Mouse (Mus musculus) hindlimb bud, embryonic 11.5 days (tissue): ENCODE measurements at regions not wholly inside any gene's neighbourhood (a gene's known extent, or its start where the extent isn't known, plus 50 kb on each side); places are given as distances from the start of the nearest gene placed in this dataset.
A peak's percentile ranks its signal among the peaks of the same experiment; 100 is the strongest.

Experiments used
- DNase-seq: peaks from one replicate; pipeline ENCODE4 v3.0.0-alpha.2; 2012; ENCODE audit warnings: low read depth, low spot score; ENCODE audit errors: extremely low spot score

DNA sequence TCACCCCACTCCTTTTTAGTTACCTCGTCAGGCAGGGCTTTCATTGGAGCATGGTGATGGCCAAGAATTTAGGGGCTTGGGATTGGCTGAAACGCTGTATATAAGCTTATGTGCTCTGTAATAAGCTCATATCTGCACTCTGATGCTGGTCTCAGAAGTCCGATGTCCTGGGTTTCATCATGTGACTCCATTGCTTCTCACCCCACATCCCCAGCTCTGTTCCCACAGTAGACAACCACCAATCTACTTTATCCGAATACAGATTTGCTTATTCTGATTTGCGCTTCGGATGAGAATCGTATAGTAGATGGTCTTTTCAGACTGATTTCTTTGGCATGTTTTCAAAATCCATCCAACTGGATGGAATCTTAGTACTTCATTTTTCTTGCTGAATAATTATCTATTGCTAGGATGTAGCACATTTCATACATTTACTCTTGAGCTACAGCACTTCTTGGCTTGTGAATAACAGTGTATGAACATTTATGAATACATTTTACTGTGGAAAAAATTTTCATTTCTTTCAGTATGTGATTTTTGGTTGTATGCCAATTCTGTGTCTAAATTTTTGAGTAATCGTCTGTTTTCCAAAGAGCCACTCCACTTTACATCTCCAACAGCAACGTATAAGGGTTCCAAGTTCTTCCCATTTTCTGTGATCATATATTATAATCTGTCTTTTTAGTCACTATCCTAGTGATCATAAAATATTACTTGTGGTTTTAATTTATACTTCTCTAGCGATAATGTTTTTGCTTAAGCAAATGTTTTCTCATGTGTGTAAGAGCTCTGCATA is 185.7 kb downstream of the Hace1 start:
- no peak for DNase-seq

DNA sequence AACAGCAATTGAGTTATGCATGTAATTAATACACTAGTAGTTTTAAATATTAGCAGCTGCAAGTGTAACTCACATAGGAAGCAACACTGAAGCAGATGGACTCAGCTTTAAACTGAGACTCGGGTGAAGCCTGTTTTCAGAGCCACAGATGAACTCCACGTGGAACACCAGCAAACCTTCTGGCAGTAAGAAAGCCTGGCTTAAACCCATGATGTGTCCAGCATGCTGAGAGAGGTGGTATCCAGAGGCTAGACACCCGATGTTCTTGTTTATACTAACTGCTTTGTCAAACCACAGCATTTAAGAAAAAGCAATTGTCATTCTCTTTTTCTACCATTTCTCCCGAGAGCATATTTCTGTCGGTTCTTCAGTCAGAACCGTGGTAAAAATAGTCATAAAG is 202.1 kb downstream of the Hace1 start:
- no peak for DNase-seq

DNA sequence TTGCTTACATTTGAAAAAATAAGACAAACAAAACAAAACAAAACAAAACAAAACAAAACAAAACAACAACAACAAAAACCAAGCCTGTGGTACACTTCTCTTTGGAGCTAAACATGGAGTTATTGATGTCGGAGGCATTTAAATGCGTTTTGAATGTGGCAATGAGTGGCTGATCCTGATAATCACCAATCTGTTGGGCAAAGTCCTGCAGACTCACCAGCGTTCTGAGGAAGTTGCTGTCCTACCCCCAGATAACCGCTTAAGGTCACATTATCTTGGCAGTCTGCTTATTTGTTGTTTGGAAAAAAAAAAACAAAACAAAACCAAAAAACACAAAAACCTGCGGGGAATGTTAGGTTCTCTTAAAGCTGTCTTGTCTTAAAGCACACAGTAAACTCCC is 205.4 kb downstream of the Hace1 start:
- DNase-seq: no peak

DNA sequence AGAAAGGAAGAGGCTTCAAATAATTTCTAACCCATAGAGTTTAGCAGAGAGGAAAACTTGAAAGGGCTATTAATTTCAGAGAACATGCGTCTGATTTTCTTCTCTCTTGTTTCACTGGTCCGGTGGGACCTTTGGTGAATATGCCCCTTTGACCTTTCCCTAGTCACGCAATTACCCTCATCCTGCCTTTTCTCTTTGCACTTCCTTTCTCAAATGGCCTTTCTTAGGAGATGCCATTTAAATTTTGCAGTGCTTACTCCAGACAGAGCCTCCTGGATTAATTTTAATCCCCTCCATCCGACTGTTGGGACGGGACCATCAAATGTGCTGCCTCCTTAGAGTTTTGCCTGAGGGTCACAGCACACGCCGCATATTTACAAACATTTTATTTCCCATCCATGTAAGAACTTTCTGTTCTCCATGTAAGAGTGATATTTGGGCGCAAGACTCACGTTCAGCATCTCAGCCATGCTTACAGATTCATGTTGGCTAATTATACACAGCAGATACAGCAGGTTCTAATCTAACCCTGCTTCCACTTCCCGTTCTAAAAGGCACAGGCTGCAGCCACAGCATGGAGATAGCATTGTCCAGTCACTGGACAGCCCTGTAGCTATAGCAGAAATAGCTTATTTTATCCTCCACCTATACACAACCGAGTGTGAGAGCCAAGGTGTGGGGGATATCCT is 206.0 kb downstream of the Hace1 start:
- peak; percentile 71 for DNase-seq

- DNase-seq: peak; percentile 82
These were observed 206.5 kb downstream of the Hace1 start for GRCm38 (mm10) chr10:45784150-45784479.

- DNase-seq: no peak
These were observed 206.9 kb downstream of the Hace1 start for GRCm38 (mm10) chr10:45784575-45784974.

- no peak for DNase-seq
These were observed 210.7 kb downstream of the Hace1 start for GRCm38 (mm10) chr10:45788356-45788755.

GRCm38 (mm10) chr10:45795582-45795981 is 218.0 kb downstream of the Hace1 start:
- DNase-seq: no peak

- peak; percentile 81 for DNase-seq
These were observed 222.6 kb downstream of the Hace1 start for GRCm38 (mm10) chr10:45800070-45800851.

DNA sequence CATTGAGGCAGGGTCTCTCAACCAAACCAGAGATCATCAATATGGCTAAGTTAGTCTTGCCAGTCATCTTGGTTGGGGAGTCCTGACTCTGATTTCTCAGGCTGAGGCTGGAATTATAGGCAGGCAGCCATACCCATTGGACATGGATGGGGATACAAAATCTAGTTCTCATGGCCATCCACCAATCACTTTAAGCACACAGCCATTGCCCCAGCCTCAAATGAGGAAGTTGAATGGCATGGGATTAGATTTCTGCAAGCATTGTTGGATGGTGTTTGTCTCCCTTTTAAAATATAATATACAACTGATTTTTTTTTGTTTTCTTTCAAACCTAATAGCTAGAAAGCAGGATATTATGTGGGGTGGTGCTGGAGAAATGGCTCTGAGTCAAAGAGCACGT is 223.8 kb downstream of the Hace1 start:
- DNase-seq: no peak

DNA sequence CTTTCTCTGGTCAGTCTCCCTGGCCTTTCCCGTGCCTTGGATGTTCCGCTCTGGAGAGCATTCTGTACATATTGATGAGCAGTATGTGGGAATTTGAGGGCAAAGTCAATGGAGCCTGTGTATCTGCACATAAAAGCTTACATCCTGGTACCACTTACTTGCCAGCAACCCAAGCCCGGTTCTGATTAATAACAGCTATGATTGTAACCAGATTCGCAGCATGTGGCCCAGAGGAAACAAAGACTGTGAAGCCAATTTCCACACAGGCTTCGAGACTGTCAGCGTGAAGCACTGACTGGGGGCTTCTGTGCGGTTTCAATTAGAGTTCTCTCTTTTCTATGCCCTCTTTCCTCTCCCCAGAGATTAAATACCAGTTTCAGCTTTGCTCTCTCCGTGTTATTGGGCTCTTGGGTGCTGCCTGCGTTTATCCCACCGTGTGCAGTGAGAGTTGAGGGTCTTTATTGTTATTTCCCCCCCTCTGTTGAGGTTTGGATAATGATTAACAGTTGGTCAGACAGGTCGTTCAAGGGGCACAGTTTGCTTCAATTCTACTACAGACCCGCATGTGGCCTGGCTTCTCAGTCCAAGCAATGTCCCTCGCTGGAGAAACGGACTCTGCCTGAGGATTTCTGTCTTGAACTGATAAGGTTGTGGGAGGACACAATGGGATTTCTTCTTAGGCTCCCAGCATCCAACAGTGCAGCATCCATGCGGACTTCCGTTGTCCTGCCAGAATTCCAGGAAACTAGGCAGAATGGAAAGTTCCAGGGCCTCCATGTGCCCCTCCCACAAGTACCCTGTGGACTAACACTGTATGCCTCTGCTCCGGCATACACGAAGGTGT is 229.6 kb downstream of the Hace1 start:
- DNase-seq: no peak

GRCm38 (mm10) chr10:45811882-45812281 is 234.3 kb downstream of the Hace1 start:
- DNase-seq: no peak

- no peak for DNase-seq
These were observed 236.2 kb downstream of the Hace1 start for GRCm38 (mm10) chr10:45813804-45814203.

- DNase-seq: no peak
These were observed 239.1 kb downstream of the Hace1 start for GRCm38 (mm10) chr10:45816679-45817078.

- no peak for DNase-seq
These were observed 243.5 kb downstream of the Hace1 start for GRCm38 (mm10) chr10:45820986-45821655.

DNA sequence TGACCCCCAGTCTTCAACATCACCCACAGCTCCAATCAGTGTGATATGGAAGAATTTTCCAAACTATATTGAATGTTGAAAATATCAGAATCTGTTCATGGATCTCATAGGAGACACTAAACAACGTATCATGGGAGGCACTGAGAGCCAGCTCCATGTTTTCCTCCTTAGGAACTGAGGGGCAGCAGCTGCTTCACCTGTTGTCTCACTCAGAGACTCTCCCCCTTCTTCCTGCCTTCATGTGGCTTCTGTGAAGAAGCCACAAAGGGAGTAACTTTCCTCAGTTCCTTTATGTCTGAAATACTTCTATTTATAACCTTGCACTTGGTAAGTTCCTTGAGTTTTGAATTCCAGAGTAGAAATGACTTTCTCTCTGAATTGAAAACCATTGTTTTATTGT is 244.6 kb downstream of the Hace1 start:
- no peak for DNase-seq

- DNase-seq: no peak
These were observed 246.0 kb downstream of the Hace1 start for GRCm38 (mm10) chr10:45823612-45824011.

GRCm38 (mm10) chr10:45848654-45849053 is 271.0 kb downstream of the Hace1 start:
- DNase-seq: no peak

DNA sequence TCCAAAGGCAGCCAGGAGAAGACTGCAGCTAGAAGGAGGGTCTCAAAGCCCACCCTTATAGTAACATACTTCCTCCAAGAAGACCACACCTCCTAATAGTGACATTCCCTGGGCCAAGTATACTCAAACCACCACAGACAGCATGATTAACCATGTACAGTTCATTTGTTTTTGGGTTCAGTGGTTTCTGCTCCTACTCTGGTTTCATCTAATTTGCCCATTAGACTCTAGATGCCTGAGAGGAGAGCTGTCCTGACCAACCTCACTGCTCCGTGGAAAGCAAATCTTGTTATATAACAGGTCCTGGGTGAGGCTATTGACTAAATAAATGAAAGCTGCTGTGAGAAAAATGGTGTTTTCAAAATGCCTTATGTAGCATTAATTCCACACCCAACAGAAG is 272.2 kb downstream of the Hace1 start:
- DNase-seq: no peak

- DNase-seq: no peak
These were observed 273.0 kb downstream of the Hace1 start for GRCm38 (mm10) chr10:45850625-45851024.
